Mouse (Mus musculus) adrenal gland, adult 8-10 months (tissue): ENCODE results near the gene Clock. TPM values are rescaled to one million over a fixed set of nuclear protein-coding genes. Genes with fewer than 3 reads are reported as not detected.

Source experiments
- DNase-seq: peaks from one replicate; pipeline ENCODE4 v3.0.0; 2022
- total RNA-seq, 4 experiments: library from RNA; stranded (reverse); gene quantifications; 2 replicates each; pipeline ENCODE4 v1.2.4; 2022

Clock gene
- total RNA-seq, 4 experiments from 2014 or later = 34.7 to 45.4 (median 43.5) TPM

DNA sequence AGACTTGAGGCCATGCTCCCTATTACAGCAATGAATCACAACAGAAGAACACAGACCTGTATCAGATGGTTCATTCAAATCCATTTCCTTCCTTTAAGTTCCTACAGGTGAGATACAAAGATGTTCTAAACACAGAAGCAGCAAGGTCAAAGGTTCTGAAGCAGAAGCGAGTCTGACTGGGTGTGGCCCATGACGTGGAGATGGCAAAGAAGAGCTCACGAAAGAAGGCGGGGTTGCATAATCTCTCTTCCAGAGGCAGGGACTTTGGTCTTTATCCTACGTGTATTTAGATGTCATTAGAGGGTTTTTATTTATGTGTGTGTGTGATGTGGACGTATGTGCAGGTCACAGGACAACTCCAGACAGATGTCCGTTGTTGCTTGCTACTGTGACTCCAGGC, 126.9 kb downstream of the Clock start:
- no peak for DNase-seq

DNA sequence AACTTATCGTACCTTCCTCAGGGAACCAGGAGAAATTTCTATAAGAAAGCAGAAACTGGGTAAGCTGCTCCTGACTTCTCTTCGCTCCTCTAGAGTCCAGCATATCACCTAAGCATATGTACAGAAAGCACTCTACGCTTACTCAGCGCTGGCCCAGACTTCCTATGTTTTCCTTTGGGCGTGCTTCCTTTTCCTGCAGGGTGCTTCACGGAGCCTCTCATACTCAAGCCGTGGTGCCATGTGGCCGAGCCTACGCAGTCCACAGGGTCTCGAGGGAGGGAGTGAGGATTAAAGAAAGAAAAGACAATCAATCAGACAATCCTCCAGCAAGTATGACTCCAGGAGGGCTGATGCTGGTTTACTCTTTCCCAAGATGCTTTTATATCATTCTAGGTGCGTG, 127.8 kb downstream of the Clock start:
- no peak for DNase-seq

DNA sequence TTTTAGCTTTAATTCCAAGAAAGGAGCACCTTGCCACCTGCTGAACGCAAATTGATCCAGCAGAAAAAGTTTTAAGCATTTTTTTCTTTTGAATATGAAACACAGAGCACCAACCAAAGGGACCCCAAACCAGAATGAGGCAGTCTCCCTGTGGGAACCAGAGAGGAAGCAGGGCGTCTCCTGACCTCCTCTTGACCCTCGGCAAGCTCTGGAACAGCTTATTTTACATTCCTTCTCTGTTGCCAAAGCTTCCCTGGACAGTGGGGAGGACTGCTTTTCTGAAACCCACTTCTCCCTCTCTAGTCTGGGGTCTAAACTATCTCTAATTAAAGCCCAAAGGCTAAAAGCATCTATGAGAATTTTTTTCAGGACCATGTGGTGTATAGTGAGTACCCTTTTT, 128.2 kb downstream of the Clock start:
- DNase-seq = no peak

DNA sequence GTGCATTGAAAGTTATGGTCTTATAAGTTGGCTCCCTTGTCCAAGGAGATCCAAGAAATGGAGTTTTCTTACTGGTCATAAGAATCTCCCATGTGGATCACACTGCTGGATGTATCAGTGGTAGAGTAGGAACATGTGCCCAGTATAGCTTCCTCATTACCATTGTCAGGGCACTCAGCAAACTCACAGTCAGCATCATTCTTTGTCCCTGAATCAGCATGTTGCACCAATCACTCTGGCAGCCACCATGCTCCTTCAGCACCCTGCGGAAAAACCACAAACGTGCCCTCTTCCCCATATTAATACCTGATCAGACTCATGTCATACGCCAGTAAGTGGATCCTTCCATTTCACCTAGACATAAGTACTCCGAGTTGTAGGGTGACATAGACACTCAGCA, 129.5 kb downstream of the Clock start:
- DNase-seq = no peak

DNA sequence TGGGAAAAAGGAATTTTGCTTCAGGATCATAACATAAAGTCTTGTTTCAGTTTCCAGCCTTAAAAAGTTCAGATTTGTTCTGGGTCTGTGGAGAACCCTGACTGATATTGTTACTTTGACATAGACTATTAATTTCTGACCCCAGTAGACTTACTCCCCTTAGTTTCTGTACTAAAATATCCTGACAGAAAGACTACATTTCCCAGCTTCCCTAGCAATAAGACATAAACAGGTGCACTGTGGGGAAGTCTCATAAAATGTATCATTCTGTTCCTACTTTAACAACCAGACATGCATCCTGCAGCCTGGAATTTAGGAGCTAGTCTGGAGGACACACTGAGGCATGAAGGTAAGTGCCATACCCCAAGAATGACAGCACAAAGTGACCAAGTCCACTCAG, 133.6 kb downstream of the Clock start:
- DNase-seq = no peak

DNA sequence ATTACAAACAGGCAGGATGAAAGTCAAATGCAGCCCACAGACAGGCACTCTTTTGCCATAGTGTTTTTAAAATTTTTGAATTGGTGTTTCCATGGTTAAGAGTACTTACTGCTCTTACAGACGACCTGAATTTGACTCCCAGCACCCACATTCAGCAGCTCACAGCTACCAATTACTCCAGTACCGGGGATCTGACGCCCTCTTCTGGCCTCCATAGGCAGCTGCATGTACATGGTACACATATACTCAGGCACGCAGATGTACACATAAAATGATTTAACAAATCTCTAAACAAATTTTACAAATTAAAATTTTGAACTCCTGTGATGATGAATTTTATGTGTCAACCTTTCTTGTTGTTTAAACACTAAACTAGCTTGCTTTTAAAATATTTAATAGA, 134.1 kb downstream of the Clock start:
- no peak for DNase-seq

DNA sequence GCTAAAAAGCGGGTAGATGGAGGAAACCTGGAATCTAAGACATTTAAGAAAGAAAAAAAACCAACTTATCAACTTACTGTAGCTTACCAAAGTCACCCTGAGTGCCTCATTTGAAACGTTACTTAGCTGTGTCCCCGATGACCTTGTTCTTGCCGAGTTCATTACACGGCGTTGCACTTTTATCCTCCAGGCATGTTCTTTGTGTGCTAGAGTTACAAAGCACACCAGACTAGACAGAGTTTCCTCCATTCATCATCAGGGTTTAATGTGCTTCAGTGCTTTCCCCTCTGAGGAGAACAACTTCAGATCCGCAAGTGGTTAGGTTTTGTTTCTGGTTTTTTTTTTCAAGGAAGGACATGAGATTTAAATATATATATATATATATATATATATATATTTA, 139.8 kb downstream of the Clock start:
- DNase-seq = no peak

DNA sequence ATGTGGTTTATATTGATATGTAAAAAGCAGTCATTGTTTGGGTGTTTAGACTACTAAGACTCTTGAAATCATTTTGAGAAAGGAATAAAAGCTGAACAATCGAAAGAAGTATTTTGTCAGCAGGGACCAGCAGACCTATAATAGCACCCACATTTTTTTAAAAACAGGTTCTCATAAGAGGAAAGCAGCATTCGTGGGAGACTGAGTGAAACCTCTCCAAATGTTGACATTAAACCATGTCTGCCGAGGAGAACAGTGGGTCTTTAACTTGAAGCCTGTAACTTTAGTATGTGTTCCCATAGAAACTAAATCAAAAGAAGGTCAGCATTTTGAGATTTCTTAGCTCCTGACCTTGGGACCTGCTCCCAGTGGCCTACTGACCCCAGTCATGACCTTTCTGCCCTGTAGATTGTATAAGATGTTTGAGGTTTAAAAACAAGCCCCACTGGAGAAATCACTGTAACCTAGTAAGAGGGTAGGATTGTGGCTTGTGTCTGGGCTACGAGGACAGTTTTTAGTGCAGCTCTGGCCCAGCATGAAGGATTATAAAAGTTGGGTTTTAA, 140.7 kb downstream of the Clock start:
- DNase-seq = no peak

DNA sequence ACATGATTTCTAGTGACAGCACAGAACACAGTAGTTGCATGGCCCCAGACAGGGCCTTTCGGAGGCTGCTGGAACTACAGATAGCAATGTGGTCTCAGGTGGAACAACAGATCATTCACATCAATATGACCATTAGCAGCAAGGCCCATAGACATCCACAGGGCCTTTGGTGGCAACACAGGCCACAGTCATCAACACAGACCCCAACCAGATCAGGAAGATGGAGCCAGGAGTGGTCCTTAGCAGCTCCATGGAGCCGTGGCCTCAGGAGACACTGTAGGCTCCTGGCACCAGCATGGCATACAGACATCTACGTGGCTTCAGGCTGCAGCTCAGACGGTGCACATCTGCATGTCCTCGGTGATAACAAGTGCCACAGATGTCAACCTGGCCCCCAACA, 141.7 kb downstream of the Clock start:
- DNase-seq = no peak

DNA sequence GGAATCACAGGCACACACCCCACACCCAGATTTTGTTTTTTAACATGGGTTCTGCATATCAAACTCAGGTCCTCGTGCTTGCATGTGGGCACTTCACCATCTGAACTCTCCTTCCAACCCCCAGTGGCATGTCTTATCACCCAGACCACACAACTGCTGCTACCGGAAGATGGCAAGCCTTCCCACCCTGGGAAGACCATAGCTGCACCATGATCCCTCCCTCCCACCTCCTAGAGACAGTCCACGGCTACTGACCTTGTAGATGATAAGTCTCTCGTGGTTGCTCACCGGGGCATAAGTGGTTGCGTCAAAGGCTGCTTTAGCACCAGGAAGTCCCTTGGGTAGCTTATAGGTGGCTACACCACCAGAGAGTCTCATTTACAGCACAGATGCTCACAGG, 143.1 kb downstream of the Clock start:
- DNase-seq = no peak

DNA sequence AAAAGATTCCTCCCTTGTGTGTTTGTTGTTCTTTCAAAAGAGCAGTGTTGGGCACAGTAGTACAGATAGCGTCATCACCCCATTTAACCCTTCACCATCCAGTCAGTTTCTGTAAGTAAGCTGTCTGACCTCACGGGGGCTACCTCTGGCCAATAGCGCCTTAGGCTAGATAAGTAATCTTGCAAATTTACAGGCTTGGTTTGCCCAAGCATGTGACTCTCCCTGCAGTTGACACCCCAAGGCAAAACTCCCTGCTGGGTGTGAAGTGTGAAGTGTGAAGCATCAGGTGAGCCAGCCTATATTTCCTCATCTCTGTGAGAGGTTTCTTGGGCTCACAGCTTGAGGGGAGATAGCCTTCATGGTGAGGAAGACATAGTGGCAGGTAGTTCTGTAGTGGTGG, 144.5 kb downstream of the Clock start:
- no peak for DNase-seq

Other genes starting within 250 kb of the Clock start
- 10 to 100 TPM; 29.6 to 34.8 (median 32.8) TPM for gene Srd5a3, start 164.5 kb downstream of the Clock start, total RNA-seq
- gene Tmem165, start 120.9 kb downstream of the Clock start, total RNA-seq = 10 to 100 TPM; 35.7 to 53.4 (median 42.6) TPM
- gene Pdcl2, start 26.4 kb upstream of the Clock start, total RNA-seq = not detected
- gene Nmu, start 59.0 kb upstream of the Clock start, total RNA-seq = not detected
- not detected for gene Gm7271, start 179.2 kb upstream of the Clock start, total RNA-seq
- gene Exoc1, start 224.5 kb upstream of the Clock start, total RNA-seq = 100 to 1,000 TPM in 1 of 4 experiments, 10 to 100 TPM in 3; 56.2 to 101 (median 72.2) TPM